Mouse (Mus musculus): Measurements from ENCODE around the gene Apobec4. TPM values are rescaled to one million over a fixed set of nuclear protein-coding genes. Genes with fewer than 3 reads are reported as not detected.
A peak's percentile ranks its signal among the peaks of the same experiment; 100 is the strongest.

The Apobec4 gene
- not detected for total RNA-seq (2021)

- no peak for DNase-seq (ENCODE audit: extremely low spot score in 1 of 2, low spot score in 1 of 2)
These were observed at the start of gene Apobec4 for GRCm38 (mm10) chr1:152750312-152750965. TSS of gene Apobec4 (plus strand) at chr1:152750551.

DNA sequence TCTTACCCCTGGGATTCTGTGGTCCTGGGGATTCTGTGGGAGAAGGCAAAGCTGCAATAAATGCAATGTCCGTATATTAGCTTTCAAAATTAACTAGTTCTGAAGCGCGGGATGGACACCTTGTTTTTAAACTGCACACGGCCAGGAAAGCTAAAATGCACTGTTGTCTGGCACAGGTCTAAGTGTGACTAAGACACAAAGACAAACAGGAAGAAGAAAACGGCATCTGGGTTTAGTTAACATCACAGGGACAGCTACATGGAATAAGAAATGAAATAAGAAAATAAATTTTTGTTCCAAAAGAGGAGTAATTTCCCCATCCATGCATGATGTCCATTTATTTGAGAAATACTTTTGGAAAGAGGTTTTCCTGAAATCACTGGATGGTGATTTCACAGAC, 49.3 kb upstream of the Apobec4 start:
- no peak for DNase-seq (ENCODE audit: extremely low spot score in 1 of 2, low spot score in 1 of 2)

GRCm38 (mm10) chr1:152702920-152703319, 47.4 kb upstream of the Apobec4 start:
- no peak for DNase-seq (ENCODE audit: extremely low spot score in 1 of 2, low spot score in 1 of 2)

- DNase-seq (ENCODE audit: extremely low spot score in 1 of 2, low spot score in 1 of 2) = no peak
These were observed 46.4 kb upstream of the Apobec4 start for GRCm38 (mm10) chr1:152703941-152704340.

DNA sequence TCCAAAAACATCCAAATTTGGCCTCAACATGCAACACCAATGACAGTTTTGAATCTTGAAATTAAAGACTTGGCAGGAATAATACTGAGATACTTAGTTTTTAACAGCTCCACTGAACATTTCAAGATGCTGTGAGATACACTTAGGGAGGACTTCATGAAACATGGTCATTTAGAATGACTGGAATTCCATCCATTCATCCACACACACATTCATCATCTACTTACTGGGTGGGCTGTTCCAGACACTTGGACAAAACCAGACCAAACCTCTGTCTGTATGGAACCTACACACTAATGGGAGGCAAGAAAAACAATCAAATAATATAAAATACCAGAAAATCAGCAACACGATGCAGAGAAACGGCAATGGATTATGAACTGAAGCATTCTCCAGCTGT, 42.8 kb upstream of the Apobec4 start:
- no peak for DNase-seq (ENCODE audit: extremely low spot score in 1 of 2, low spot score in 1 of 2)

- no peak for DNase-seq (ENCODE audit: extremely low spot score in 1 of 2, low spot score in 1 of 2)
These were observed 39.3 kb upstream of the Apobec4 start for GRCm38 (mm10) chr1:152711037-152711436.

GRCm38 (mm10) chr1:152713924-152714323, 36.4 kb upstream of the Apobec4 start:
- no peak for DNase-seq (ENCODE audit: extremely low spot score in 1 of 2, low spot score in 1 of 2)

DNA sequence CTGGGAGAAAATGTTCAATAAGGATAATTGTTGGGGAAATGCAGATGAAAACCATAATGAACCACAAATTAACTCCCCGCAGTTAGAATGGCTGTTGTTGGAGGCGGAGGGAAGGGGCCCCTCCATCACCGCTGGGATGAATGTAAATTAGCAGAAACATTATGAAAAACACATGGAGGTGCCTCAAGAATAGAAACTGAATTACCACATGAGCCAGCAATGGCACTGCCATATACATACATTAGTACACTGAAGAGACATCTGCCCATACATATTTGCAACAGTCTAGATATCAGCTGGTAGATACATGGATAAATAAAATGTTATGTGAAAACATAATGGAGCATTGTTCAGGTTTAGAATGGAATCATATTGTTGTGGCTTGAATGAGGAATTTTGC, 35.9 kb upstream of the Apobec4 start:
- DNase-seq (ENCODE audit: extremely low spot score in 1 of 2, low spot score in 1 of 2) = no peak

DNA sequence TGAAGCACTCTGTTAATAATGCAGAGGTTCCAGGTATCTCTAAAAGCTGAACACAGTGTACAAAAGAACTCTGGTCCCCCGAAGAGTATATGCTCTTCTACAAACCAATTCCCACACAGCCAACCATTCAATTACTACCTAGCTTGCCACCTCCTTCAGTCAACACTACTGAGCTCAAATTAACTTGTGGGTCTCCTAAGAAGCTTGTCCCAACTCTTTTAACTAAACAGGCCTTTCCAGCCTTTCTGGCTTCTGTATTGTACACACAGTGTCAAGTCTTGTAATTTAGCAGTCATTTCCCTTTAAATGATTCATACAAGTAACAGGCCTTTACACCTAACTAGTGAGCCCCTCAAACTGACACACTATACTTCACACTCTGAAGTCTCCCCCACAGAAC, 33.0 kb upstream of the Apobec4 start:
- DNase-seq (ENCODE audit: extremely low spot score in 1 of 2, low spot score in 1 of 2) = no peak

DNA sequence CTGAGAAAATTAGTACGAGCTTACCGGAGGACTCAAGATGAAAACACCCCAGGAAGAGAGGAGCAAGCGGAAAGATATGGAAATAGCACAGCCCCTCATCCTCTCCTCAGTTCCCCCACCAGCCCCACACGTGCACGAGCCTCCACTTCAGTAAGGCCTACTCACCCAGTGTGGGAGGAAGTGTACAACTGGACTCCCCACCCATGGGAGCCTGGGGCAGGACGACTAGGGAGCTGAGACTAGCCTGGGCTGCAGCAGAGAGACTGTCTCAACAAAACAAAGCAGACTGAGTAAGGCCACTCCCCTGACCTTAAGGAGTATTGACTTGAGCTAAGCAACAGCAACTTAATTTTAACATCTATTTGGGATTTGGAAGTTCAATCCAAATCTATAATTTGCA, 32.2 kb upstream of the Apobec4 start:
- DNase-seq (ENCODE audit: extremely low spot score in 1 of 2, low spot score in 1 of 2) = no peak

GRCm38 (mm10) chr1:152720969-152721368, 29.4 kb upstream of the Apobec4 start:
- DNase-seq (ENCODE audit: extremely low spot score in 1 of 2, low spot score in 1 of 2) = no peak

GRCm38 (mm10) chr1:152721535-152722198, 28.7 kb upstream of the Apobec4 start:
- DNase-seq (ENCODE audit: extremely low spot score in 1 of 2, low spot score in 1 of 2) = no peak

- no peak for DNase-seq (ENCODE audit: extremely low spot score in 1 of 2, low spot score in 1 of 2)
These were observed 26.1 kb upstream of the Apobec4 start for GRCm38 (mm10) chr1:152724286-152724685.

DNA sequence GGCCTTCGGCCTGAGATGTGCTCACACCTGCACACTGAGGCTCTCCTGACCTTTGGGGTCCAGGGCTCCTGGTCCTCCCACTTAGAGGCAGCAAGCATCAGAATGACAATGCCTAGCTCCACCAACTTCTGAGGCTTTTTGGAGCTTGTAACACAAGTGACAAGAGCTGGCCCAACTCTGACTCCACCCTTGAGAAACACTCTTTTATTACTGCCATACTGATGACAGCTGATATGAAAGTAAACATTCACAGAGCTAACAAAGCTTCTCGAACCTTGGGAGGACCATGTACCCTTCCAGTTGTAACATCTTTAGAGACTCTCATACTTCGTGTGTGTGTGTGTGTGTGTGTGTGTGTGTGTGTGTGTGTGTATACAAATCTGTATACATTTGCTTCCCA, 24.3 kb upstream of the Apobec4 start:
- no peak for DNase-seq (ENCODE audit: extremely low spot score in 1 of 2, low spot score in 1 of 2)

DNA sequence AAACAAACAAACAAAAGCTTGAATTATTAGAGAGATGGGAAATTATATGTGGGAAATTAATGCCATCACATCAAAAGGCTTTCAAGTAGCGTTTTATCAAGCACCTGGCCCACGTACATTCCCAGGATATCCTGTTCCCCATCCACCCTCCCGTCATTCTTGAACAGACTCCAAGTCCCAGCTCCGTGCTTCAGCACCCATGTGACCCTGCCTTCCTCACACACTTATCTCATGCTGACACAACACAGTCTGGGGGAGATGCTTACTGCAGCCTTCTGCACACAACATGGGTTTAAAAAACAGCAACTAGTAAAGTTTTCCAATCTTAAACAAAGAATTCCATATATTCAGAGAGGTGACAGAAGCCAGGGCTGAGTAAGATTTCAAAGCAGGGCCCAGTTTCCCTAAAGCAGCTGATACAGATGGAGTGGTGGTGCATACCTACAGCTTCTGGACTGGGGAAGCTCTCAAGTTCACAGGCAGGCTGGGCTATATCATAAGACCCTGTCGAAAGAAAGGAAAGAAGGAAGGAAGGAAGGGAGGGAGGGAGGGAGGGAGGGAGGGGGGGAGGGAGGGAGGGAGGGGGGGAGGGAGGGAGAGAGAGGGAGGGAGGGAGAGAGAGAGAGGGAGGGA, 22.6 kb upstream of the Apobec4 start:
- no peak for DNase-seq (ENCODE audit: extremely low spot score in 1 of 2, low spot score in 1 of 2)

DNA sequence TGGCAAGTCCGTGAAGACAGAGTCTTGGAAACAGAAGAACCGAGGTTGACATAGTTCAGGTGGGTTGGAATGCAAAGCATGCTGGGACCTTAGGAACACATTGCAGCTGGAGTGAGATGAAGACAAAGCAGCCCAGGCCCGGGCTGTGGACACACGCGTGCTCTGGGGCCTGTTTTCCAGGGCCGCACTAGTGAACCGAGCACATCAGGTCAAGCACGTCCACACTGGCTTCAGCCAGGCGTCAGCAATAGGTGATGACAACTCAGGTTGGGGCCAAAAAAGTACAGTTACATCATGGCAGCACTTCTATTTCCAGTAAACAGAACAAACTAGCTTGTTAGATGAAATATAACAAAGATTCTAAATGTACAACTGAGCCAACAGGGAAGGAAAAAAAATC, 11.6 kb upstream of the Apobec4 start:
- DNase-seq (ENCODE audit: extremely low spot score in 1 of 2, low spot score in 1 of 2) = no peak

DNA sequence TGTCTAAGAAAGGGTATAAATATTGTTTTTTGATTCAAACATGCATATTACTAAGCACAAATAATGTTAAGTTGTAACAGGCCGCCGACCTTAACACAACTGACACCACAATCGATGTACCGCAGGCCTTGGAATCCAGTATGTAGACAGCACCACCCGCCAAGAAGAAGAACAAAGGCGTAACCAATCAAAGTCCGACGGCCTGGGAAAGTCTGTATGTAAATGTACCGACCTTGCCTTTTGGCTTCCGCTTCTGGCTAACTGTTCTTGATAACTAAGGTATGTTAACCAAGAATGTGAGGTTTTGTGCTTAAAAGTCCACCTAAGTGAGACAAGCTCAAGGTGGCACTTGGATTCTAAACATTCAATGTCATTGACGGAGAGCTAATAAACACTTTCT, 11.0 kb upstream of the Apobec4 start:
- DNase-seq (ENCODE audit: extremely low spot score in 1 of 2, low spot score in 1 of 2) = no peak

- DNase-seq (ENCODE audit: extremely low spot score in 1 of 2, low spot score in 1 of 2) = no peak
These were observed 7.1 kb upstream of the Apobec4 start for GRCm38 (mm10) chr1:152743095-152743826.

DNA sequence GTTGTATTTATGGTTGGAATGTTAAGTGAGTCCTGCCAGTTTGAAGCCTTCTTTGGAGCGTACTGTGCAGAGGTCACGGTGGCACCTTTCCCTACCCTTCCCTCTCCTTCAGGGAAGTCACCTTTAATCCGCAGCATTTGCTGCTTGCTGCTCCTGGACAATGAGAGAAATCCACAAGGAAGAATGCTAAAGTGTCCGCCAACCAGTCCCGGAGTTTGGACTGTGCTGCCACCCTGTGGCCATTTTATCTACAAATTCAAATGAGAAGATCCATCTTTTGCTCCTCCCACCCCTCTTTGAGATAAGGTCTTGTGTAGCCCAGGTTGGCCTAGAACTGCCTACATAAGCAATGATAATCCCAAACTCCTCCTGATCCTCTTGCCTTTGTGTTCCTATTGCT, 3.9 kb upstream of the Apobec4 start:
- DNase-seq (ENCODE audit: extremely low spot score in 1 of 2, low spot score in 1 of 2) = peak; percentile 69 to 93

GRCm38 (mm10) chr1:152749276-152749675, 1.1 kb upstream of the Apobec4 start:
- no peak for DNase-seq (ENCODE audit: extremely low spot score in 1 of 2, low spot score in 1 of 2)

- DNase-seq (ENCODE audit: extremely low spot score in 1 of 2, low spot score in 1 of 2) = no peak
These were observed 11.4 kb downstream of the Apobec4 start for GRCm38 (mm10) chr1:152761791-152762190.

Data from layer of hippocampus, postnatal 25 days (tissue).